Mouse (Mus musculus): ENCODE data around the gene E130114P18Rik. TPM values are rescaled to one million over a fixed set of nuclear protein-coding genes. Genes with fewer than 3 reads are reported as not detected.

Gene E130114P18Rik
- polyA plus RNA-seq, 1 experiment from 2014 or later, result 0.08 TPM

GRCm38 (mm10) chr4:97780666-97781435, 3.0 kb upstream of the E130114P18Rik start:
- no peak for ATAC-seq (ENCODE audit: low read depth)
- Histone ChIP-seq H3K27me3 (ENCODE audit: control insufficient read depth, insufficient read depth, low read depth, low read length) (peaks cover 43% of the 10 kb centered on the region), H3K27ac (ENCODE audit: low read length) (no peak overlapping the region), H3K4me1 (ENCODE audit: control insufficient read depth, low read depth, low read length) (no peaks in the 10 kb centered on the region; the same call in 1 of the 2 replicates), H3K36me3 (ENCODE audit: control insufficient read depth, insufficient read depth) (peaks cover 5% of the 10 kb centered on the region), H3K4me2 (ENCODE audit: low read depth, low read length) (no peak overlapping the region), H3K9me3 (replicated peaks; ENCODE audit: control insufficient read depth, low read length) (no peaks in the 10 kb centered on the region), H3K9ac (ENCODE audit: low read depth, low read length) (no peak overlapping the region), H3K4me3 (ENCODE audit: low read depth, low read length) (no peak overlapping the region)
- WGBS (ENCODE audit: insufficient replicate concordance), result 70% methylated on average over 7 of the region's 7 CpGs

GRCm38 (mm10) chr4:97780024-97780423, 2.1 kb upstream of the E130114P18Rik start:
- Histone ChIP-seq H3K4me3 (ENCODE audit: low read depth, low read length) (no peak overlapping the region), H3K27me3 (ENCODE audit: control insufficient read depth, insufficient read depth, low read depth, low read length) (peaks cover 50% of the 10 kb centered on the region), H3K4me1 (ENCODE audit: control insufficient read depth, low read depth, low read length) (no peaks in the 10 kb centered on the region; the same call in 1 of the 2 replicates), H3K27ac (ENCODE audit: low read length) (no peak overlapping the region), H3K9me3 (replicated peaks; ENCODE audit: control insufficient read depth, low read length) (no peaks in the 10 kb centered on the region), H3K9ac (ENCODE audit: low read depth, low read length) (no peak overlapping the region), H3K4me2 (ENCODE audit: low read depth, low read length) (no peak overlapping the region; the same call in 1 of the 2 replicates), H3K36me3 (ENCODE audit: control insufficient read depth, insufficient read depth) (peaks cover 5% of the 10 kb centered on the region)
- no peak for ATAC-seq (ENCODE audit: low read depth)
- WGBS (ENCODE audit: insufficient replicate concordance), result 57% methylated on average over 7 of the region's 7 CpGs

GRCm38 (mm10) chr4:97779003-97779930, 1.4 kb upstream of the E130114P18Rik start:
- Histone ChIP-seq H3K36me3 (ENCODE audit: control insufficient read depth, insufficient read depth) (peaks cover 5% of the 10 kb centered on the region), H3K4me1 (ENCODE audit: control insufficient read depth, low read depth, low read length) (peaks cover 4% of the 10 kb centered on the region; the same call in 1 of the 2 replicates), H3K9me3 (replicated peaks; ENCODE audit: control insufficient read depth, low read length) (no peaks in the 10 kb centered on the region), H3K27ac (ENCODE audit: low read length) (0 out of 2 replicates have a peak overlapping the region, but pooled peaks have one; percentile 24), H3K4me2 (ENCODE audit: low read depth, low read length) (peak overlapping the region; percentile 73), H3K27me3 (ENCODE audit: control insufficient read depth, insufficient read depth, low read depth, low read length) (peaks cover 56% of the 10 kb centered on the region), H3K4me3 (ENCODE audit: low read depth, low read length) (peak overlapping the region; percentile 71), H3K9ac (ENCODE audit: low read depth, low read length) (peak overlapping the region; percentile 68)
- no peak for ATAC-seq (ENCODE audit: low read depth)
- 20% methylated on average over 18 of the region's 18 CpGs for WGBS (ENCODE audit: insufficient replicate concordance)

- ATAC-seq (ENCODE audit: low read depth), result 0 out of 2 replicates have a peak, but pooled peaks have one; percentile 9
- H3K27me3 ChIP-seq (ENCODE audit: control insufficient read depth, insufficient read depth, low read depth, low read length), result peaks cover 56% of the 10 kb centered on the region
- peak overlapping the region; percentile 69; the same call in 1 of the 2 replicates for H3K27ac ChIP-seq (ENCODE audit: low read length)
- peaks cover 3% of the 10 kb centered on the region for H3K36me3 ChIP-seq (ENCODE audit: control insufficient read depth, insufficient read depth)
- peaks cover 4% of the 10 kb centered on the region; the same call in 1 of the 2 replicates for H3K4me1 ChIP-seq (ENCODE audit: control insufficient read depth, low read depth, low read length)
- H3K4me3 ChIP-seq (ENCODE audit: low read depth, low read length), result peak overlapping the region; percentile 71
- under 1% methylated on average over 90 of the region's 94 CpGs for WGBS (ENCODE audit: insufficient replicate concordance)
- peak overlapping the region; percentile 68 for H3K9ac ChIP-seq (ENCODE audit: low read depth, low read length)
- H3K4me2 ChIP-seq (ENCODE audit: low read depth, low read length), result peak overlapping the region; percentile 73
- no peaks in the 10 kb centered on the region for H3K9me3 ChIP-seq (replicated peaks; ENCODE audit: control insufficient read depth, low read length)
Measured at GRCm38 (mm10) chr4:97778211-97779002, 529 bp upstream of the E130114P18Rik start.

GRCm38 (mm10) chr4:97777081-97777705, 685 bp downstream of the E130114P18Rik start:
- Histone ChIP-seq H3K4me1 (ENCODE audit: control insufficient read depth, low read depth, low read length) (peaks cover 4% of the 10 kb centered on the region; the same call in 1 of the 2 replicates), H3K27me3 (ENCODE audit: control insufficient read depth, insufficient read depth, low read depth, low read length) (peaks cover 56% of the 10 kb centered on the region), H3K36me3 (ENCODE audit: control insufficient read depth, insufficient read depth) (no peaks in the 10 kb centered on the region), H3K9me3 (replicated peaks; ENCODE audit: control insufficient read depth, low read length) (no peaks in the 10 kb centered on the region), H3K4me2 (ENCODE audit: low read depth, low read length) (peak overlapping the region; percentile 73), H3K27ac (ENCODE audit: low read length) (peak overlapping the region; percentile 69), H3K4me3 (ENCODE audit: low read depth, low read length) (peak overlapping the region; percentile 71), H3K9ac (ENCODE audit: low read depth, low read length) (peak overlapping the region; percentile 68)
- peak; percentile 26 for ATAC-seq (ENCODE audit: low read depth)
- WGBS (ENCODE audit: insufficient replicate concordance), result 0% methylated on average over 45 of the region's 77 CpGs

GRCm38 (mm10) chr4:97776388-97777080, 1.3 kb downstream of the E130114P18Rik start:
- H3K27ac ChIP-seq (ENCODE audit: low read length), result peak overlapping the region; percentile 69
- peak overlapping the region; percentile 73 for H3K4me2 ChIP-seq (ENCODE audit: low read depth, low read length)
- no peak for ATAC-seq (ENCODE audit: low read depth)
- no peaks in the 10 kb centered on the region for H3K36me3 ChIP-seq (ENCODE audit: control insufficient read depth, insufficient read depth)
- H3K4me1 ChIP-seq (ENCODE audit: control insufficient read depth, low read depth, low read length), result peaks cover 4% of the 10 kb centered on the region; the same call in 1 of the 2 replicates
- peak overlapping the region; percentile 71 for H3K4me3 ChIP-seq (ENCODE audit: low read depth, low read length)
- H3K9ac ChIP-seq (ENCODE audit: low read depth, low read length), result peak overlapping the region; percentile 68
- H3K27me3 ChIP-seq (ENCODE audit: control insufficient read depth, insufficient read depth, low read depth, low read length), result peaks cover 56% of the 10 kb centered on the region
- no peaks in the 10 kb centered on the region for H3K9me3 ChIP-seq (replicated peaks; ENCODE audit: control insufficient read depth, low read length)
- WGBS (ENCODE audit: insufficient replicate concordance), result 1% methylated on average over 10 of the region's 10 CpGs

GRCm38 (mm10) chr4:97775494-97776265, 2.2 kb downstream of the E130114P18Rik start:
- H3K9ac ChIP-seq (ENCODE audit: low read depth, low read length), result no peak overlapping the region

More at GRCm38 (mm10) chr4:97775494-97776265, 2.2 kb downstream of the E130114P18Rik start:
- Histone ChIP-seq H3K4me2 (ENCODE audit: low read depth, low read length) (peak overlapping the region; percentile 51), H3K36me3 (ENCODE audit: control insufficient read depth, insufficient read depth) (no peaks in the 10 kb centered on the region), H3K4me1 (ENCODE audit: control insufficient read depth, low read depth, low read length) (peaks cover 4% of the 10 kb centered on the region; the same call in 1 of the 2 replicates), H3K27ac (ENCODE audit: low read length) (no peak overlapping the region), H3K9me3 (replicated peaks; ENCODE audit: control insufficient read depth, low read length) (no peaks in the 10 kb centered on the region), H3K4me3 (ENCODE audit: low read depth, low read length) (peak overlapping the region; percentile 37), H3K27me3 (ENCODE audit: control insufficient read depth, insufficient read depth, low read depth, low read length) (peaks cover 55% of the 10 kb centered on the region)
- no peak for ATAC-seq (ENCODE audit: low read depth)
- WGBS (ENCODE audit: insufficient replicate concordance), result 3% methylated on average over 20 of the region's 20 CpGs
